In the genomic region with DNA sequence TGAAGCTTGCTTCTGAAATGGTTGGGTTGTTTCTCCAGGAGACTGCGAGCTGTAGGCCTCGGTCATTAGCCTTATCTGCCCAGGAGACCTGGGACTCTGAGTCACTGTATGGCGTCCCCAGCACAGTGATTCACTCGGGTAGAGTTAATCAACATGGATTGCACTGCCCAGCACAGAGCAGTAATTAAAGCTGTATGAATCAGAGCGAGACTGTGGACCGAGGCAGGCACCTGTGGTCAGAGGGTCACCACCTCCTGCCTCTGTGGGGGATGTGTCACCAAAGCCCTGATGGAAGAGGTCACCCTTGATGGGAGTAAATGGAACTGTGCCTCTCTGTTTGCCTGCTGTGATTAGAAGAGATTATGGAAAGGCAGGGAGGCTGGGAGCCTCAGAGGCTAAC, we compare ENCODE assay signal across 12 mouse cellular contexts.
DNase-seq lines count a peak whose midpoint lies in the region.
"Had no signal": no experiment of that assay in that cellular context is flagged by ENCODE, and none has a peak within 500 bp of the region (broad histone marks: within the 10 kb centered on the region; RNA-seq: fewer than 3 reads in every experiment).

No protein-coding gene starts in this region.

- peak; percentile 6 for DNase-seq in ovary, adult 18-20 months (ENCODE audit: low spot score)
- no peak for DNase-seq in ovary, postnatal 14 days (ENCODE audit: low spot score)
- DNase-seq in NIH3T3 (ENCODE audit: low read depth): peak; percentile 63
- peak; percentile 55 to 66 for DNase-seq in adrenal gland, postnatal 36 days
- DNase-seq in adipocyte (ENCODE audit: low spot score): no peak
- no peak for DNase-seq in spleen, postnatal 10 days (ENCODE audit: low spot score in 2 of 2)
- no peak for DNase-seq in lung, postnatal 36 days
- DNase-seq: cerebellum, adult 2 months; heart, adult 18-20 months; liver; midbrain, embryonic 14.5 days; thymus, postnatal 36 days had no signal

Comparison
In these comparisons a context has a peak if more than half of its experiments do, and no peak if none do; other contexts are left out.
1. DNase-seq: peak in ovary, adult 18-20 months (single experiment), NIH3T3 (single experiment) and adrenal gland, postnatal 36 days (2 of 2); none in ovary, postnatal 14 days (single experiment), adipocyte (single experiment), spleen, postnatal 10 days (0 of 2) and lung, postnatal 36 days (single experiment).